Mouse (Mus musculus) G1E (cell line): Measurements from ENCODE around the gene Ccser1. TPM values are rescaled to one million over a fixed set of nuclear protein-coding genes. Genes with fewer than 3 reads are reported as not detected.

Source experiments
- ATAC-seq: 2 replicates; pipeline ENCODE4 v1.8.0; 2016; ENCODE audit warnings: mild to moderate bottlenecking; ENCODE audit not compliant: insufficient number of reproducible peaks, poor library complexity, low FRiP score, severe bottlenecking; ENCODE audit errors: extremely low read depth
- DNase-seq: peaks from one replicate; pipeline ENCODE4 v3.0.0; 2012; ENCODE audit warnings: low spot score
- H3K27me3 ChIP-seq: 2 replicates; pipeline ENCODE4 v1.6.1; 2012; ENCODE audit warnings: mild to moderate bottlenecking, low read length, inconsistent platforms; ENCODE audit not compliant: insufficient read depth
- H3K36me3 ChIP-seq: replicated peaks from 2 replicates; pipeline ENCODE3; 2012; ENCODE audit warnings: mild to moderate bottlenecking, inconsistent platforms
- H3K4me1 ChIP-seq: 2 replicates; pipeline ENCODE4 v1.6.1; 2012; ENCODE audit warnings: low read depth, low read length, inconsistent platforms, mixed read lengths; ENCODE audit not compliant: insufficient read depth
- H3K4me3 ChIP-seq: 2 replicates; pipeline ENCODE4 v1.5.1; 2012; ENCODE audit warnings: low read depth, mild to moderate bottlenecking, inconsistent platforms, low read length, moderate library complexity, mixed read lengths
- H3K9me3 ChIP-seq: replicated peaks from 2 replicates; pipeline ENCODE4 v1.6.1; 2012; ENCODE audit warnings: inconsistent platforms
- CTCF ChIP-seq: IDR thresholded peaks from 2 replicates; pipeline ENCODE4 v1.5.1; 2012; ENCODE audit warnings: low read depth, low read length, inconsistent platforms, mixed read lengths
- GATA1 ChIP-seq: IDR thresholded peaks from 2 replicates; pipeline ENCODE4 v1.6.1; 2012; ENCODE audit warnings: borderline replicate concordance, low read length, inconsistent platforms, mixed read lengths
- GATA2 ChIP-seq: IDR thresholded peaks from 2 replicates; pipeline ENCODE4 v1.6.1; 2012; ENCODE audit warnings: low read depth, low read length, inconsistent platforms, borderline replicate concordance
- POLR2AphosphoS5 ChIP-seq: IDR thresholded peaks from 2 replicates; pipeline ENCODE4 v1.6.1; 2012; ENCODE audit warnings: low read depth, low read length, inconsistent platforms; ENCODE audit not compliant: insufficient replicate concordance
- TAL1 ChIP-seq: conservative IDR thresholded peaks from 2 replicates; pipeline ENCODE4 v1.6.1; 2012; ENCODE audit warnings: low read depth, low read length, inconsistent platforms, mixed read lengths
- polyA plus RNA-seq: library from polyadenylated mRNA; stranded (reverse); fragments of >175 nt; gene quantifications from 2 replicates; pipeline ENCODE4 v1.2.3, GENCODE M21; 2012
- total RNA-seq, 2 experiments: library from RNA; stranded (forward) in 1 of 2; stranded (reverse) in 1 of 2; fragments of 200-1000 nt in 1 of 2; fragments of >200 nt in 1 of 2; fragmentation: Nextera tagmentation in 1 of 2; gene quantifications; 2 replicates each; pipeline ENCODE4 v1.2.3; 2014 to 2017

Gene Ccser1
- total and polyA plus RNA-seq, 3 experiments: 0.11 TPM; not detected in 2

DNA sequence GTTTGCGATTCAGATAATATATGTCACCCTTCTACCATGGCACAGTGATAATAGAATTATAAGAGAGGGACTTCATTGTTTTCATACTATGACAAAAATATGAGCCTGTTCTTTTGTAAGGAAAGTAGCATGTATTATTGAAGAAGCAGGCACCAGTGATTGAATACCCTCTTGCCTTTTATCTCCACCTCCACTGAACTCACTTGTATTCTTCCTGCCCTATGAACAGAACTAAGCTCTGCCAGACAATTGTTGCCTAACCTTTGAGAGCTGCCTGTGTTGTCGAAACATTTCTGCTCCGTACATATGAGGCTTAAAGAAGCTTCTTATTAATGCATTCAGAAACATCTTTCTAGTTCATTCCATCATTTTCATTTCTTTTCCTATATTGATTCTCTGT is 1101.1 kb downstream of the Ccser1 start:
- H3K27me3 ChIP-seq: no peaks in the 10 kb centered on the region
- no peaks in the 10 kb centered on the region for H3K36me3 ChIP-seq
- no peak for DNase-seq
- no peaks in the 10 kb centered on the region for H3K4me1 ChIP-seq
- TF ChIP-seq CTCF: no peak
- no peak for TF ChIP-seq GATA2
- TF ChIP-seq GATA1: no peak
- no peak overlapping the region for H3K4me3 ChIP-seq
- no peaks in the 10 kb centered on the region for H3K9me3 ChIP-seq
- ATAC-seq: no peak

DNA sequence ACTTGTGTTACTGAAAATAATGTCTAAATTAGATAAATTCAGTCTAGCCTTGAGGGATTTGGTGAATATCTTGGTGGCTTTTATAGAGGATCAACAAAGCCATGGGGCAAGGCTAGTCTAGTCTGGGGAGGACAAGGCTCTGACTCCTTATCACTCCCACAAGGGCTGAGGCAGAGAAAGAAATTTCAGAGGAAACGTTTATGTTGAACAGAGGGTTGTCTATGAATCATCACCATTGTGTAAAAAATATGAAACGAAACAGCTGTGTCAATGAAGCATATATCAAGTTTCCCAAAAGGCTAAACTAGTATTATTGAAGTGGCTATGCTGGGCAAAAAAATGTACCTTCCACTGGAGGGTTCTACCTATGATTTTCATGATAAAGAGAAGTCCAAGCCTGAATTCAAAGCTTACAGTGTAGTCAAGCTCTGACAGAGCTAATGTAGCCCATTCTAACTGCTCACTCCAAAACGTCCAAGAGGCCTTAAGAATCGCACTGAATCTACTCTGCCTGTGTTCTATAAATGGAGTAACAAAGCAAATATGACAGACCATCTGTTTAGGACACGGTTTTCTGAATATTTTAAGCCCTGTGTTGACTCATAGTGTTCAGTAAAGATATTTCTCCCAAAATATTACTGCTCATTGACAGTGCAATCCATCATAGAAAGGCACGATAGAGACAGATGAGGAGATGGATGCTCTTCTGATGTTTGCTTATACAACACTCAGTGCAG is 1121.6 kb downstream of the Ccser1 start:
- no peaks in the 10 kb centered on the region for H3K9me3 ChIP-seq

DNA sequence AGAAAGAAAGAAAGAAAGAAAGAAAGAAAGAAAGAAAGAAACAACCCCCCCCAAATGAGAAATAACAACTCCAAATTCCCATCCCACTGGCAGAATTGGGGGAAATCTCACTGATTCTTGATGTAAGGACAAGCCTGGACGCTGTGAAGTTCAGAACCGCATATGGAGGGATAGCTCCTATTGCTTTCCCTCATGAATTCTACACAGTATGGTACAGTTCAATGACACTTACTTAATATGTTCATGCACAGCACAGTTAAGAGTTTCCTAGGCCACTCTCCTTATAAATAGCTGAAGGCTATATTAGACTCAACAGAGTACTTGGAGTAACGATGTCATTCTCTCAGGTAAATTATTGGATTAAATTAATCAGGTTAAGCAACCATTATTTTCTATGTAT is 1138.5 kb downstream of the Ccser1 start:
- no peak for DNase-seq
- H3K36me3 ChIP-seq: no peaks in the 10 kb centered on the region
- ATAC-seq: no peak
- no peaks in the 10 kb centered on the region for H3K27me3 ChIP-seq
- TF ChIP-seq GATA1 (no peak), CTCF (no peak), POLR2AphosphoS5 (no peak), GATA2 (no peak), TAL1 (no peak)
- no peaks in the 10 kb centered on the region for H3K9me3 ChIP-seq
- no peaks in the 10 kb centered on the region for H3K4me1 ChIP-seq
- H3K4me3 ChIP-seq: no peak overlapping the region

More for the DNA sequence above, 1121.6 kb downstream of the Ccser1 start:
- no peak for ATAC-seq
- Histone ChIP-seq H3K27me3 (no peaks in the 10 kb centered on the region), H3K36me3 (no peaks in the 10 kb centered on the region), H3K4me1 (no peaks in the 10 kb centered on the region), H3K4me3 (no peak overlapping the region)
- no peak for DNase-seq
- TF ChIP-seq POLR2AphosphoS5 (no peak), GATA2 (no peak), CTCF (no peak), TAL1 (no peak), GATA1 (no peak)

DNA sequence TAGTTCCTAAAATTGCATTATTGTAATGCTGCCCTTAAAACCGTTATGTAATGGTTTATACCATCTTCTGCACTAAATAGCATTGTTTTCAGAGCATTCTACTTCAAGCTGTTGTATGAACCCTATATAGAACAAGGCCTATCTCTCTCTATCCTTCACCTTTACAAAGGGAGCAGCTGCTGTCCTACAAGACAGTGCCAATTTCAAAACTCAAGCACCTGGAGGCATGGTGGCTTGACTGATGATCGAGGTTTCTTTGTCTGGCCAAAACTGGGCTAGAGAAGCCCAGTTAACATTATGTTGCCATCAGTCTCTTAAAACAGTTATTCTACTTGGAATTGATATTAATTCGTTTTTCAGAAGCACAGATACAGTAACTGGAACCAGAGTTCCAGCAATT is 1160.2 kb downstream of the Ccser1 start:
- ATAC-seq (no peak), DNase-seq (no peak)
- Histone ChIP-seq H3K36me3 (no peaks in the 10 kb centered on the region), H3K27me3 (no peaks in the 10 kb centered on the region), H3K9me3 (no peaks in the 10 kb centered on the region), H3K4me1 (no peaks in the 10 kb centered on the region), H3K4me3 (no peak overlapping the region)
- TF ChIP-seq CTCF (no peak), GATA2 (no peak), TAL1 (no peak), POLR2AphosphoS5 (no peak), GATA1 (no peak)

DNA sequence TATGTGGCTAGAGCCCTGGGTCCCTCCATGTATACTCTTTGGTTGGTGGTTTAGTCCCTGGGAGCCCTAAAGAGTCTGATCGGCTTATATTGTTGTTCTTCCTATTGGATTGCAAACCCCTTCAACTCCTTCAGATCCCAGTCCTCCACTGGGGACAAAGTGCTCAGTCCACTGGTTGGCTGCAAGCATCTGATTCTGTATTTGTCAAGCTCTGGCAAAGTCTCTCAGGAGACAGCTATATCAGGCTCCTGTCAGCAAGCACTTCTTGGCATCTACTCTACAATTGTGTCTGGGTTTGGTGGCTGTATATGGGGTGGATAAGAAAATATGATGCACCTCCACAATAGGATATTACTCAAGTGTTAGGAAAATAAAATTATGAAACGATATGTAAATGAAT is 1187.7 kb downstream of the Ccser1 start:
- no peaks in the 10 kb centered on the region for H3K4me1 ChIP-seq
- no peaks in the 10 kb centered on the region; the same call in 1 of the 2 replicates for H3K9me3 ChIP-seq
- no peaks in the 10 kb centered on the region for H3K27me3 ChIP-seq
- TF ChIP-seq TAL1 (no peak), GATA1 (no peak), CTCF (no peak), POLR2AphosphoS5 (no peak), GATA2 (no peak)
- H3K36me3 ChIP-seq: no peaks in the 10 kb centered on the region
- H3K4me3 ChIP-seq: no peak overlapping the region
- DNase-seq: no peak
- ATAC-seq: no peak
